Mouse (Mus musculus) neural tube, embryonic 12.5 days (tissue): Measurements from ENCODE around the gene Hdac7. TPM values are rescaled to one million over a fixed set of nuclear protein-coding genes. Genes with fewer than 3 reads are reported as not detected.

Source experiments
- ATAC-seq: fragments of 200-750 bp; cut with Nextera tagmentation; 2 replicates; pipeline ENCODE4 v1.8.0; 2017; ENCODE audit warnings: low read depth, mild to moderate bottlenecking, moderate TSS enrichment, moderate library complexity; ENCODE audit not compliant: low FRiP score
- H3K27ac ChIP-seq: fragments of 300-500 bp; sonication (generic); 2 replicates; pipeline ENCODE4 v1.5.1; 2016
- H3K27me3 ChIP-seq: fragments of 300-500 bp; sonication (generic); replicated peaks from 2 replicates; pipeline ENCODE4 v1.6.1; 2016; ENCODE audit warnings: mild to moderate bottlenecking
- H3K36me3 ChIP-seq: fragments of 300-500 bp; sonication (generic); 2 replicates; pipeline ENCODE4 v1.6.1; 2016; ENCODE audit warnings: mild to moderate bottlenecking
- H3K4me1 ChIP-seq: fragments of 300-500 bp; sonication (generic); 2 replicates; pipeline ENCODE4 v1.6.1; 2016
- H3K4me2 ChIP-seq: fragments of 300-500 bp; sonication (generic); replicated peaks from 2 replicates; pipeline ENCODE4 v1.6.1; 2016; ENCODE audit warnings: mild to moderate bottlenecking
- H3K4me3 ChIP-seq: fragments of 300-500 bp; sonication (generic); 2 replicates; pipeline ENCODE4 v1.5.1; 2016
- H3K9ac ChIP-seq: fragments of 300-500 bp; sonication (generic); 2 replicates; pipeline ENCODE4 v1.6.1; 2016; ENCODE audit warnings: mild to moderate bottlenecking
- H3K9me3 ChIP-seq: fragments of 300-500 bp; sonication (generic); 2 replicates; pipeline ENCODE4 v1.6.1; 2016; ENCODE audit warnings: mild to moderate bottlenecking
- WGBS: fragments of 180-500 bp; shearing (Covaris S2); methylation state at CpG from one replicate; pipeline ENCODE4 v1.1.7; 2016; 5-methylcytosine and 5-hydroxymethylcytosine counted together
- polyA plus RNA-seq: library from polyadenylated mRNA; unstranded; fragments of >200 nt; fragmentation: Nextera tagmentation; extraction: Ambion mirVana; gene quantifications from 2 replicates; pipeline ENCODE4 v1.2.1, GENCODE M21; 2016

Hdac7 gene
- polyA plus RNA-seq, 1 experiment from 2014 or later, result 29.7 TPM

DNA sequence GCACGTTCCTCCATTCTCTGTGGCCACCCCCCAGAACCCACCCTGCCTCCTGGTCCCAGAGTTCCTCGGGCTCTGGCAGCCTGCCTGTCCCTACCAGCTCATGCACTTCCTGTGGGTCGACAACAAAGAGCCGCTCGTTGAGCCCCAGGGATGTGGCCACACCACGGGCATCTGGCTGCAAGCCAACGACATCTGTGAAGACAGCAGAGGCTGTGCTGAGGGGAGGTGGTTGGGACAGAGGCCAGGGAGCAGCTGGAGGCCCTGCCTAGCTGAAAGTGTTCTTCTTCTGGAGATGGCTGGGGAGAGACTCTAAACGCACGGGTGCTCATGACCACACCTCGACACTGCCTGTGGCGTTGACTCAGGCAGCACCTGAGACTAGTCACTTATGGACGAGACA is 93.6 kb downstream of the Hdac7 start:
- 0 out of 2 replicates have a peak, but pooled peaks cover under 1% of the 10 kb centered on the region for H3K27me3 ChIP-seq
- H3K4me3 ChIP-seq, result no peak overlapping the region
- WGBS, result 32% methylated on average over 12 of the region's 12 CpGs
- H3K4me1 ChIP-seq, result peaks cover 35% of the 10 kb centered on the region
- peak overlapping the region; percentile 27; the same call in 1 of the 2 replicates for H3K27ac ChIP-seq
- H3K4me2 ChIP-seq, result peak overlapping the region; percentile 22; the same call in 1 of the 2 replicates
- ATAC-seq, result peak; percentile 88
- H3K9ac ChIP-seq, result no peak overlapping the region
- H3K9me3 ChIP-seq, result no peaks in the 10 kb centered on the region
- no peaks in the 10 kb centered on the region for H3K36me3 ChIP-seq

DNA sequence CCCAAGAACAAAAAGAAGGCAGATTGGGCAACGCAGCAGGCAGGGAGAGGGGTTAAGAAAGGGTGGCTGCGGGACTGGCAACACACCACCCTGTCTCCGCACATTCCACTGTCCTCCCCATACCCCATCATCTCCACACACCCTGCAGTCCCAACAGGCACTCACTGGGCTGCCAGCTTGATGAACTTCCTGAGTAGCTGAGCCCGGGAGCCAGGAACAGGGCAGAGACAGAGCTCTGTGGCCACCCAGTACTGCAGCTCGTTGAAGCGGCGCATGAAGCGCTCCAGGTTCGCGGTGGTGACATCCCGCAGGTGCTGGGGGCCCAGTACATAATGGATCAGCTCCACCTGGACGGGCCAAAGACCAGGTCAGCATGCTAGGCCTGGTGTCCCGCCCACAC is 94.5 kb downstream of the Hdac7 start:
- Histone ChIP-seq H3K27ac (0 out of 2 replicates have a peak overlapping the region, but pooled peaks have one; percentile 32), H3K4me3 (no peak overlapping the region), H3K9ac (no peak overlapping the region), H3K9me3 (no peaks in the 10 kb centered on the region), H3K4me1 (peaks cover 33% of the 10 kb centered on the region), H3K4me2 (0 out of 2 replicates have a peak overlapping the region, but pooled peaks have one; percentile 1), H3K36me3 (no peaks in the 10 kb centered on the region), H3K27me3 (no peaks in the 10 kb centered on the region)
- 0 out of 2 replicates have a peak, but pooled peaks have one; percentile 3 for ATAC-seq
- 92% methylated on average over 13 of the region's 13 CpGs for WGBS

DNA sequence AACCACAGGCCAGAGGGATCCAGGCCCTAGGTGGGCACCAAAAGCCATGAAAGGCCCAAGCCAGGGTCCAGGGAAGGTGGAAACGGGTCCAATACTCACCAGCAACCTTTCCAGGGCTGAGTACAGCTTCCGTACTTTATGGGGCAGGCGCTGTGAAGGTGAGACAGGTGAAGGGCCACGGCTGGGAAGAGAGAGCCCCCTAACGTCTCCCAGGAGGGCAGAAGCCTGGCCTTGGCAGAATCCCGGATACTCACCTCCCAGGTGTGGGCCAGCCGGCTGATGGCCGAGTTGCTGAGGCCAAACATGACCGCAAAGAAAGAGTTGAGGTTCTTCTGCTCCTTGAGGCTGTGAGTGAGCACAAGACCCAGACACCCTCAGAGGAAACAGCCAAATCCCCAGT is 94.9 kb downstream of the Hdac7 start:
- Histone ChIP-seq H3K4me1 (peaks cover 34% of the 10 kb centered on the region), H3K27me3 (no peaks in the 10 kb centered on the region), H3K27ac (no peak overlapping the region; the same call in 1 of the 2 replicates), H3K9me3 (no peaks in the 10 kb centered on the region), H3K4me2 (no peak overlapping the region), H3K9ac (no peak overlapping the region), H3K36me3 (no peaks in the 10 kb centered on the region), H3K4me3 (no peak overlapping the region)
- no peak for ATAC-seq
- WGBS, result 91% methylated on average over 9 of the region's 9 CpGs

DNA sequence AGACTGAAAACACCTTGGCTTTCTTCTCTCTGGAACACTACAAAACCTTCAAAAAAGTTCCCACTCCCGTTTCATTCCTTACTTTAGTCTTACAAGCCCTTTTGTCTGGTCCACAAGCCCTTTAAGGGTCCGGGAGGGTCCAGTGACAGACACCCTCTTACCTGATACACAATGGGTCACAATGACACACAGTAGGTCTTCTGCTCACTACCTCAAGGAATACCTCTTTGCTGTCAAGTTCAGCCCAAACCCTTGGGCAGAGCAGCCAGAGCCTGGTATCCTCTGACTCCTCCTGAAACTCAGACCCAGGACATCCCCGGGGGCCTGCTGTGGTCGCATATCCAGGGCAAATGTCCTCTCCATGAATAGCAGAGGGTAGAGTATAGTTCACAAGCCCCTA is 95.3 kb downstream of the Hdac7 start:
- Histone ChIP-seq H3K4me2 (no peak overlapping the region), H3K27me3 (no peaks in the 10 kb centered on the region), H3K4me3 (no peak overlapping the region), H3K36me3 (no peaks in the 10 kb centered on the region), H3K27ac (no peak overlapping the region; the same call in 1 of the 2 replicates), H3K4me1 (peaks cover 32% of the 10 kb centered on the region), H3K9ac (no peak overlapping the region), H3K9me3 (no peaks in the 10 kb centered on the region)
- ATAC-seq, result no peak
- WGBS, result 89% methylated on average over 4 of the region's 4 CpGs

DNA sequence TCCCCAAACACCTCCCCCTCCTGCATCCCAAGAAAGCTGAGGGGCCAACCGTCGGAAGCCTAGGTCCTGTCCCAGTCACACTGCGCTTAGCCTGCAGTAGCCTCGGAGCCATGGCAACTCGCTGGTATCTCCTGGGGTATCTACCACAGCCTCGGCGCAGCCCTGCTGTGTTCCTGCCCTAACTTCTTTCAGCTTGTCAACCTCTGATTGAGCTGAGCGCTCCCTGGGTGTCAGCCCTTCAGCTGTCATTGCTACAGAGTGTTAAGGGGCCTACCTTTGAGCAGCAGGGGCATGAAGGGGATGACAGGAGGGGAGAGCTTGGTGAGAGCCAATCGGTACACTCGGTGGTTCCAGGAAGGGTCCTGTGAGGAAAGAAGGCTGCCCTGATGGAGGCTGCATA is 96.0 kb downstream of the Hdac7 start:
- H3K9ac ChIP-seq, result no peak overlapping the region
- no peaks in the 10 kb centered on the region for H3K9me3 ChIP-seq
- H3K4me3 ChIP-seq, result no peak overlapping the region
- no peak for ATAC-seq
- no peaks in the 10 kb centered on the region for H3K36me3 ChIP-seq
- H3K27me3 ChIP-seq, result no peaks in the 10 kb centered on the region
- peaks cover 32% of the 10 kb centered on the region for H3K4me1 ChIP-seq
- no peak overlapping the region for H3K27ac ChIP-seq
- no peak overlapping the region for H3K4me2 ChIP-seq
- WGBS, result 49% methylated on average over 10 of the region's 10 CpGs

DNA sequence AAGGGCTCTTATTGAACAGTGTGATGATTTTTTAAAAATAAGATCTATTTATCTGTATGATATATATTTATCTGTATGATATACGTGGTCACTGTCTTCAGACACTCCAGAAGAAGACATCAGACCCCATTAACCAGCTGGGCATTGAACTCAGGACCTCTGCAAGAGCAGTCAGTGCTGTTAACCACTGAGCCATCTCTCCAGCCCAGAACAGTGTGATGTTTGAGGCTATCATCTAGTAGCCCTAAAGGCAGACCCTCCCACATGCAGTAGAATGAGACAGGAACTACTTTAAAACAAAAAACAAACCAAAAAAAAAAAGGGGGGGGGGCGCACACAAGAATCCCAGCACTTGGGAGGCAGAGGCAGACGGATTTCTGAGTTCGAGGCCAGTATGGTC is 96.8 kb downstream of the Hdac7 start:
- Histone ChIP-seq H3K4me3 (no peak overlapping the region), H3K4me2 (no peak overlapping the region), H3K27me3 (no peaks in the 10 kb centered on the region), H3K4me1 (peaks cover 32% of the 10 kb centered on the region), H3K27ac (no peak overlapping the region), H3K9me3 (no peaks in the 10 kb centered on the region), H3K36me3 (no peaks in the 10 kb centered on the region), H3K9ac (no peak overlapping the region)
- ATAC-seq, result no peak
- 82% methylated on average over 4 of the region's 4 CpGs for WGBS

DNA sequence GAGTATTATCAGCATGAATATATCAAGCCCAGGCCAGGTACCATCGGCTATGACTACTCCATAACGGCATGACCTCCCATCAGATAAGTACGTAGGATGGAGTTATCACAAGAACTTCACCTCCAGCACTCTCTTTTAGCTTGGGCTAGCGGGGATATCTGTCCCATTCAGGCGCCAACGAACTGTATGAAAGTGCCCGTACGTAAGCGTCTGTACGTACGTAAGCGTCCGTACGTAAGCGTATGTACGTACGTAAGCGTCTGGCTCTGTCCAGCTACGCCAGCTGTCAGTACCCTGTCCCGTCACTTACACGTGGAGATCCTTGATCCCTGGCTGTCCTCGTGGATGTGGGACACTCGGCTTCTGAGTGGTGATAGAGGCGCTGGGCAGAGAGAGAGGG is 97.6 kb downstream of the Hdac7 start:
- Histone ChIP-seq H3K27me3 (no peaks in the 10 kb centered on the region), H3K27ac (no peak overlapping the region), H3K4me3 (no peak overlapping the region), H3K4me2 (no peak overlapping the region), H3K9ac (no peak overlapping the region), H3K4me1 (peaks cover 32% of the 10 kb centered on the region), H3K36me3 (no peaks in the 10 kb centered on the region), H3K9me3 (no peaks in the 10 kb centered on the region)
- ATAC-seq, result no peak
- 94% methylated on average over 24 of the region's 24 CpGs for WGBS

DNA sequence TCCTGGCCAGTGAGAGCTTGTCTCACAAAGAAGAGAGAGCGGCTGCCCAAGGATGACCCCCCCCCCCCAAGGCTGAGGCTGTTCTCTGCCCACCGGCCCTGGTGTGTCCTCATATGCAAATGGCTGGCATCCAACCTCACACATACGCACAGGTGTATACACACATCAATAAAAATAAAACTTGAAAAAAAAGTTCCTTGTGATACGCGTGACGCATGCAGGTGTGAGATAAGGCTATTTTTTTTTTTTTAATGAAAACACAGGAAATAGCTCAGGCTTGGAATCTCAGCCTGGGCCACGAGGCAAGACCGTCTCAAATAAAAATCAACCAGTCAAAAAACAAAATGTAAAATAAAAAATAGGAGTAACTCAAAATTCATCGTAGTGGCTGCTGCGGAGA is 98.0 kb downstream of the Hdac7 start:
- Histone ChIP-seq H3K27ac (no peak overlapping the region), H3K4me2 (no peak overlapping the region), H3K4me1 (peaks cover 32% of the 10 kb centered on the region), H3K27me3 (no peaks in the 10 kb centered on the region), H3K36me3 (no peaks in the 10 kb centered on the region), H3K9ac (no peak overlapping the region), H3K4me3 (no peak overlapping the region), H3K9me3 (no peaks in the 10 kb centered on the region)
- 94% methylated on average over 10 of the region's 10 CpGs for WGBS
- no peak for ATAC-seq

DNA sequence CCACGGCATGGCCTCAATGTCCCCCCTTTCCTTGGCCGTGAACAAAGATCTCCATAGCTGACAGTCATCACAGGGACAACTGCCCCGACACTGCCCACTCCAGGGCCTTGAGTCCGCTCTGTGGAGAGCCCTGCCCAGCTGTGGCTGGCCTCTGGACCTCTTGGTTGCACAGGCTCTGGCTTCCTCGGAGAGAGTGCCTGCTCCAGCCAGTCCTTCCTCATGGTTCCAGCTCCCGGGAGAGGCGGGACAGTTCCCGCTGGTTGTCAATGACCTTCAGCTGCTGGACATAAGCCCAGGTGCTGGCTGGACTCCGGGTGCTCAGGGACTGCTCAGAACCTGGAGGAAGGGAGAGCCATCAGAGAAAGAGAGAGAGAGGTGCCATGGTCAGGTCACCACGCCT is 99.0 kb downstream of the Hdac7 start:
- Histone ChIP-seq H3K9ac (no peak overlapping the region; the same call in 1 of the 2 replicates), H3K9me3 (no peaks in the 10 kb centered on the region), H3K27ac (no peak overlapping the region), H3K4me1 (peaks cover 26% of the 10 kb centered on the region), H3K4me2 (no peak overlapping the region), H3K4me3 (no peak overlapping the region), H3K27me3 (no peaks in the 10 kb centered on the region), H3K36me3 (no peaks in the 10 kb centered on the region)
- no peak for ATAC-seq
- 79% methylated on average over 10 of the region's 10 CpGs for WGBS

DNA sequence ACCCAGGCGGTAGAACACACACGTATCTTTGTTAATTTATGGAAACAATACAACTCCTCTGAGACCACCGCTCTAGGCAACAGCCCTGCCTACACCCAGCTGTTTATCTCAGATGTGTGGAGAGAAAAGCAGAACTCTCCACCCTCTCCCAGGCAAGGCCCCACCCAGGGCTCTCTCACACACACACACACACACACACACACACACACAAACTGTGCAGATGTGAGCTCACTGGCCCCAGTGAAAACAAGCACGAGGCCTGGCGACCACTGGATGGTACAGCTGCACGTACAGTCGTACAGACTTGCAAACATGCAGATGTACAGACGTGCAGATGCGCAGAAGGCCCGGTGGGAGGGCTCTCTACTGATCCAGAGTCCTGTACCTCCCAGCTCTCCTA is 99.4 kb downstream of the Hdac7 start:
- 0 out of 2 replicates have a peak, but pooled peaks have one; percentile 21 for ATAC-seq
- Histone ChIP-seq H3K4me2 (no peak overlapping the region), H3K4me1 (peaks cover 22% of the 10 kb centered on the region), H3K9ac (no peak overlapping the region; the same call in 1 of the 2 replicates), H3K27me3 (no peaks in the 10 kb centered on the region), H3K4me3 (no peak overlapping the region), H3K27ac (no peak overlapping the region), H3K36me3 (no peaks in the 10 kb centered on the region), H3K9me3 (no peaks in the 10 kb centered on the region)
- WGBS, result 72% methylated on average over 10 of the region's 10 CpGs

DNA sequence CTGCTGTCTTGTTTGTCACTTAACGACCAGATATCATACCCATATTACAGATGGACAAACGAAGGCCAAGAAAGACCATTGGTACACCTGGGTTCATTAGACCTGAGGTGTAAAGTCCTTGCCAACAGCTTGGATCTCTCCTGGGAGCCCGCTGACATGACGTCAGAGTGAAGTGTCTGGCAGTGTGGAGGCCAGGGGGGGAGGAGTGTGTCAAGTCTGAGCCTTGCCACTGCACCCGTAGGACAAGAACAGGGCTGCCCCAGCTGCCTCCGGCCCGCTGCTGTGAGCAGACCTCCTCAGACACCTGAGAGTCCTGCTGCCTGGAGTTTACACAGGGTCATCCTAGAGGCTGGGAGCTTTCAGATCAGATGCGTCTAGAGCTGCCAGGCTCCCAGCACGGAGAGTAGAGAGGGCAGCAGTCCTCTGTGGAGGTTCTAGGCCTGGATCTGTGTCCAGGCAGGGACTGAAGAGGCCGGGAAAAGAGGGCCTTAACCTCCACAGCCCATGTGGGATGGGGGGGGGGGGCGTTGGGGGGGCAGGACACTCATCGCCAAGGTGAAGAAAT is 100.3 kb downstream of the Hdac7 start:
- peaks cover 16% of the 10 kb centered on the region; the same call in 1 of the 2 replicates for H3K4me1 ChIP-seq
- H3K9ac ChIP-seq, result no peak overlapping the region
- no peaks in the 10 kb centered on the region for H3K27me3 ChIP-seq
- no peaks in the 10 kb centered on the region for H3K9me3 ChIP-seq
- no peak overlapping the region for H3K4me3 ChIP-seq
- no peak for ATAC-seq
- no peak overlapping the region for H3K27ac ChIP-seq
- WGBS, result 81% methylated on average over 11 of the region's 12 CpGs
- H3K36me3 ChIP-seq, result no peaks in the 10 kb centered on the region
- H3K4me2 ChIP-seq, result no peak overlapping the region

DNA sequence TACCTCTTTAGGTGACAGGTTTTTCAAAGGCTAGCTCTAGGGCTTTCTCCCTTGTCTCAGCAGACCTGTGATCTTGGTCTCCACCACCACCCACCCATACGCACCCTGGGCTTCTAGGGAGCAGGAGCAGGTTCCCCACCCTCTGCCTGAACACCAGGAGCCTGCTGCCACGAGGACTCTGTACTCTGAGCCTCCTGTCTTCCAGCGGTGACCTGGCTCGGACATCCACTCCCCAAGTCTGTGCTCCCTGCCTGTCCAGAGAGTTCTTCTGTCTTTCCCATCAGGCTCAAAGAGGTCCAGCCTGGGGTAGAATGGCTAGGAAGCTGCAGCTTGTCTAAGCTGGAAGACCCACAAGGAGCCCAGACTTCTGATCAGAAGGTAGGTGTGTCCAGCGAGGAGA is 101.1 kb downstream of the Hdac7 start:
- Histone ChIP-seq H3K36me3 (no peaks in the 10 kb centered on the region), H3K4me3 (no peak overlapping the region), H3K9me3 (no peaks in the 10 kb centered on the region), H3K27me3 (no peaks in the 10 kb centered on the region), H3K4me1 (0 out of 2 replicates have a peak, but pooled peaks cover 11% of the 10 kb centered on the region), H3K9ac (no peak overlapping the region), H3K4me2 (no peak overlapping the region), H3K27ac (no peak overlapping the region)
- no peak for ATAC-seq
- WGBS, result 86% methylated on average over 5 of the region's 5 CpGs
